Mouse (Mus musculus) kidney, postnatal 4 days (tissue): Measurements from ENCODE around the gene Lgalsl.

Experiments
- DNase-seq, 2 experiments: peaks; one replicate each; pipeline ENCODE4 v3.0.0; 2021; ENCODE audit warnings: mixed read lengths in 2 of 2

Gene Lgalsl

DNA sequence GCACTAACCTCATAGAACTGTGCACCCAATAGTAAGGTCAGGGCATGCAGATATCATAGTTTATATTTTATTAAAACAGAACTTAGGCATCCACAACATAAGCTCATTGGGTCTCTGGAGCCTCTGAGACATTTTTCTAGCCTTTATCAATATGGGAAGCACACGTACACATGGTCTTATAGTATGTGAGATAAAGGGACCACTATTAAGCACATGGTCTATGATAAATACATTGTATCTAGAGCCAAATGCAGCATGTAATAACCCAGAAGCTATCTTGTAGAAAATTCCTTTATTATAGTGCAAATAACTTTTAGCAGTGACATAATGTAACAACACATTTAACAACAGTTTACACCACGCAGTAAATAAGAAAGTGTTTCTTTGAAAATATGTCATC lies 7.6 kb downstream of the Lgalsl start:
- DNase-seq: no peak

DNA sequence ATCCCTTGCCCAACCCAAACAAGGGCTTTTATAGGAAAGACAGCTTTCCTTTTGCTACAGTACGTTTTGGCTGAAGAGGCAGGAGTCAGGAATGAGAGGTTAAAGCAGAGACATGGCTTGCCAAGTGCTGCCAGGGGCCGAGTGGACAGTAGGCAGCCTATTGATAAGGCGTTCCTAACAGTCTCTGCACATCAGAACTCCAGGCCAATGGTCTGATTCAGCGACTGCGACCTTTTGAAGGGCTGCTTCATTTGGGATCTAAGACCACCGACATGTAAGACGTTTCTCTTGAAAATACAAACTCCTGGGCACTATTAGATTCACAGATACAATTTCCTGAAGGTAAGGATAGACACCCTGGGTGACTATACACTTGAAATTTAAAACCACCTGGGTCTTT lies 9.5 kb downstream of the Lgalsl start:
- no peak for DNase-seq

DNA sequence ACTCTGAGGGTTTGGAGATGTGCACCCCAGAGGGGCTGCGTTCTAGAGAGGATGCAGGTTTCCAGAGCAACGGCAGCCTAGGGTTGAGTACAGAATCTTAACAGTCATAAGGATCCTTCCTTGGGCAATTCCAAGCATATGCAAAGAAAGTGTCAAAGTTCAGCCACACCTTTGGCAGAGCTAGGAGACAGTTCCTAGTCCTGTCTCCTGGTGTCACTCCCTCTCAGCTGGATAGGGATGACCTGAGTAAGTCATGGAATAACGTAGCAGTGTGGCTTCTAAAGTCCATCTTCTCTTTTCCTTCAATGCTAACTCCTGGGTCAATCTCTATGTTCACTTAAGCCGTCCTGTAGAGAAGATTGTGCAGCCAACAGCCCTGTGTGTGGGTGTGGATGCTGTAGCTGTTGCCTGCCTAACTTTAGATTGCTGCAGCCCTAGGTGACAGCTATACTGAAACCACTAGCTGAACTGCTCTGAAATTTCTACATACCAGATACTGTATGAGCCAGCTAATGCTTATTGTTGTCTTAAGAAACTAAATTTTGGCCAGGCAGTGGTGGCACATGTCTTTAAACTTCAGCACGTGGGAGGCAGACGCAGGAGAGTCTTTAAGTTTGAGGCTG lies 16.8 kb downstream of the Lgalsl start:
- DNase-seq: no peak

GRCm38 (mm10) chr11:20812153-20812887 lies 18.5 kb downstream of the Lgalsl start:
- peak in 1 of 2 experiments; percentile 38 for DNase-seq

GRCm38 (mm10) chr11:20806659-20807058 lies 24.2 kb downstream of the Lgalsl start:
- DNase-seq: no peak

- DNase-seq: no peak
These were observed 25.1 kb downstream of the Lgalsl start for GRCm38 (mm10) chr11:20805604-20806249.

- DNase-seq: no peak
These were observed 26.4 kb downstream of the Lgalsl start for GRCm38 (mm10) chr11:20804416-20804815.

DNA sequence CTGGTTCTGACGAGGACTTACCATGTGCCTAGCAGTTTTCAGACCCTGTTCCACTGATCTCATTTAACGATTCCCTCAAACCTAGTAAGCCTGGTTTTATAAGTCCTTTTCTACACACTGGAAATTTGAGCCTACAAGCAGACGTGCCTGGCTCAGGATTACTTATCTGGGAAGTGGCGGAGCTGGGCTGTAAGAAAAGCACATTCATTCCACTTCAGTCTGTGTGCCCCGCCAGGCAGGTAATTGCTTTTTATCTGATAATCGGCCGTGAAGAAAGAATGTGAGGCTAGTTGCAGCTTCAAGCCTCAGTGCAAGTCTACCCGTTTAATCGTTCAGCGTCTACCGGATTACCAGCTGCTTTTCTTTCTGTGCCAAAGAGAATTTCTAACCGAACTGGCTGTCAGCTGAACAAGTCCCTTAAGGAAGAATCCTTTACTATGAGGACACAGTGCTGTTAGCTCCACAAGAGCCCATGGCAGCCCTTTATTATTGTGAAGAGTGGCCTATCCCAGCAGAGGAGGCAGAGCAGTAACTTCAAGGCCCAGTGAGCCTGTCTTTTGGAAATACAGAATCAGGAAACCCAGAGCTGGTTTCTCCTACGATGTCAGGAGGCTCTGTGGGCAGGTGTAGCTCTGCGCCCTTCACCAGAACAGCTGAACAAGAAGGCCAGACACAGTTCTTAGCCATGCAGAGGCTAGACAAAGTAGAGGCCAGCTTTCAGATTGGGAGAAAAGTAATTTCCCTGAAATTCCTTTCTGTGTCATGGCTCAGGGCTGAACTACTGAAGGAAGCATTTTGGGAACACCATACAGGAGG lies 30.4 kb downstream of the Lgalsl start:
- DNase-seq: peak; percentile 30 to 52

- DNase-seq: no peak
These were observed 33.0 kb downstream of the Lgalsl start for GRCm38 (mm10) chr11:20797841-20798240.

GRCm38 (mm10) chr11:20795466-20795865 lies 35.4 kb downstream of the Lgalsl start:
- DNase-seq: no peak

DNA sequence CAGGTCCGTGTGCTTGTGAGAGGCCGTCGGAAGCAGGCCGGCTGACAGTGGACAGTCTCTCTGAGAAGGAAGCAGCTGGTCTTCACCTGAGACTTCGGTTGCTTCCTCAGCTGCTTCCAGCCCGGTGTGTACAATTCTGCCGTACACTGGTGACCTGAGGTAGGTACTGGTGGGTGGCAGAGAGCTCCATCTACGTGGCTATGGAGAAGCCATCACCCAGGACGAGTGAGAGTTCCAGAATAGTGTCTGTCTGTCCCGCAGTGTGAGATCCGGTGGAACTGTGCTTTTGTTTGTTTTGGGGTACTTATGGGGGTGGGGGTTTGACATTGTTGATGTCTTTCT lies 36.0 kb downstream of the Lgalsl start:
- DNase-seq: no peak

DNA sequence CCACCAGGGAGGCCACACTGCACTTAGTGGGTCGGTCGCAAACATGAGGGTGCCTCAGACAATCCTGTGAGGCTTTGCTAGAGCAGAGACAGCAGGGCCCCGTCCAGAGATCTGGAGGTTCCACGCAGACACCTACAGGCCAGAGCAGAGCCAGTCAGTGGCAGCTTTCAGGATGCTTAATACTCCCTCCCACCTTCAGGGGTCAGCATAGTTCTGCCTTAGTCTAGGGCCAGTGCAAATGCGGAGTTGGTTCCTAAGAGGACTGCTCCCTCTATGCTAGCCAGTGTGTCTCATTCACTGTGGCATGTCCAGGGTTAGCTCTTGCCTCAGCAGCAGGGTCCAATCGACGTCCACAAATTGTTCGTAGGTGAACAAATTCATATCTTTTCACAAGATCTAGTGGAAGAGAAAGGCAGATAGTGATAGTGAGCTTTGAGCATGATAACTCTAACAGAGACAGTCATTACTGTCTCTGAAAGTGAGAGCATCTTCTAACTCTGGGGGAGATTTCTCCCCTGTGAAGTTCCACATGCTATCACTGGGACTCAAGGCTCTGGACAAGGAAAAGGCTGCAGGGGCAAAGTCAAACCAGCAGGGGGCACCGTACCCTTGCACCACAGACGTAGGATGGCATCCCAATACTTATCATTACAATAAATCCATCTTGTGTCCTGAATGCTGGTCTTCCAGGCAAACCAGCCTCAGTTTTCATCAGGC lies 36.5 kb downstream of the Lgalsl start:
- peak; percentile 90 for DNase-seq

DNA sequence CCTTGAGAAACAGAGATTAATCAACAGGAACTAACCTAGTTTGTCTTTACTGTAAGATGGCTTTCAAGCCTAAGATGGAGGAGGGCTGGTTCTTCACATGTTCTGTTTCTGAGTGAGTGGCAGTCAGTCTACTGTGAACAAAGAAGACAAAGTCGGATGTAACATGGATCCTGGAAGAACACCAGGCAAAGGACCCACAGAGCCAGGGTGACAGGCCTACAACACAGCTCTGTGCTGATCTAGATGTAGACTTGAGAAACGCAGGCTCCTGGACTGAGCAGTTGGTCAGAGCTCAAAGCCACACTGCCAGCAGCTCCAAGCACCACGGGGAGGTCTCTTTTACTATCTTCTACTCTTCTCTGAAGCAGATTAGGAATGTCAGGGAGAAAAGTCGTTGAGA lies 37.2 kb downstream of the Lgalsl start:
- no peak for DNase-seq

DNA sequence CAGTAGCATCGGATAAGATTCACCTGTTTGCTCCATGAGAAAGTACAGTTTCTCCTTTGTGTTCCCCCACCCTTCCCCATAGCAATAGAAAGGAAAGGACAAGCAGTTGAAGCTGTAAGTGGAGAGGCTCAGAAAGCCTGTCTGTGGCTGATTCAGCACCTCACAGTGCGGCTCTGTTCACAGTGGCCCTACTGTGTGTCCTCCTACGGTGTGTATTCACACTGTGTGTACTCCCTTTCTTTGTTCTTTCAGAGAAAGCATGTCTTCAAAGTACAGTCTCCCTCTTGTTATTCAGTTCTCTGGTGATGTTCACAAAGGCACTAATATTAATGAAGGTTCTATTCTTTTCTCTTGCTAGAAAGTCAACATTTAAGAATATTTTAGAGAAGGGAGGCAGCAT lies 38.2 kb downstream of the Lgalsl start:
- DNase-seq: no peak

GRCm38 (mm10) chr11:20791334-20791733 lies 39.5 kb downstream of the Lgalsl start:
- DNase-seq: no peak

DNA sequence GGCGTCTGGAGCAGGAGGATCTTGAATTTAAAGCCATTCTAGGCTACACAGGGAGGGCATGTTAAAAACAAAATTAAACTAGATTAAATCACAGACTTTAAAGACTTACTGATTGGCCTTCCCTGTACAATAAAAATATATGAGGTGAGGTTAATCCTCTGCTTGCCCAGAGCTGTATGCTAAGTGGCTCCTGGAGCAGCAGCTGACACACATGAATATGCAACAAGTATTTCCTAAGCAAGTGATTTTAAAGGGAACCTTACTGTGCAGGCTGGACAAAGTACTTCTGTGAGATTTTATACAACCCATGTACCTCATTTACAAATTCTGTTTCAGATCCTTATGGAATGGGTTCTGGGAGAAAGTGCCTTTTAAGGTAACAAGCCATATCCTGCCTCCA lies 41.8 kb downstream of the Lgalsl start:
- no peak for DNase-seq

GRCm38 (mm10) chr11:20788070-20788469 lies 42.8 kb downstream of the Lgalsl start:
- no peak for DNase-seq

DNA sequence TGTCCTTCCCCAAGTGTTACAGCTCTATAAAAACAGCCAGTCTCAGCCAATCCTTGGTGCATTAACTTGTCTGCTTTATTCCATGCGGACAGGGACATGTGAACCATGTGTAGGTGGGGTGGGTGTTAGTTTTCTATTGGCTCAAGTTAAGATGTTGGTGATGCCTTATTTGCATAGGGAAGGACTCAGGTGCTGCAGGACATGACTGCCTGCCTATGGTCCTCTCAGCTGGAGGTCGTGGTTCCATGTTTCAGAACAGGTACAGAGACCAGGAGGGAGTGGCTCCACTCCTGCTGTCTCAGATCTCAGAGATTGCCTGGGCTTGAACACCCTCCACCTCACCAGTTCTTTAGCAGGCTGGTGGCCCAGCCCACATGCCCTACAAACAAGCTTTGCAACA lies 44.7 kb downstream of the Lgalsl start:
- DNase-seq: no peak

DNA sequence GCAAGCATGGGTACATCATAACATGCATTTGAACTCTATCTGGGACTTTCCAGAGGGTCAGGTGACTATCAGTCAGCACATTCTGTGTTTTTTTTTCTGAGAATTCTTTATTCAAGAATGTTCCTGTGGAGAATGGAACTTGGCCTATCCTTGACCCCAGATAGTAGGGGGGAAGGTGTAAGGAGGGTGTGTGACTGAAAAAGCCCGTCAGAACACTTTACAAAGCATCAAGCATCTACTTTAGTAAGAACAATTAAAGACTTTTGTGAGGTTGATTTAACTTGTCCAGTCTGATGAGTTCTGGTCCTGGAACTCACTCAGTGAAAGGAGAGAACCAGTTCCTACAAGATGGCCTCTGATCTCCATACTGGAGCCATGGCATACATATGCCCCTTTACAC lies 45.7 kb downstream of the Lgalsl start:
- DNase-seq: no peak

- DNase-seq: no peak
These were observed 46.1 kb downstream of the Lgalsl start for GRCm38 (mm10) chr11:20784776-20785175.

DNA sequence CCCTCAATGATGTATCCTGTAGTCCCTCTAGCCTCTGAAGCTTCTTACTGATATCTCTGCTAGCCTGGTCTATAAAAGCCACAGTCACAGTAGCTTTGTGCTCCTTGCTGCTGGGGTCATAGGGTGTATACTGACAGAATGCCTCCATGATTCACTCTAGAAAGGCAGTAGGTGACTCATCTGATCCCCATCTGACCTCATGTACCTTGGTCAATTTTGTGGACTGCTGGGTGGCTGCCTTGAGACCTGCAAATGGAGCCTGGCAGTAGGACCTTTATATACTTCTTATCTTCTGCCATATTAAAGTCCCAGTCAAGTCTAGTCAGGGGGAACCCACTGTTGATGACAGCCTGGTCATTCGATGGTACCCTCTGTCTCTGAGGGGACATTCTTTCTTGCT lies 47.4 kb downstream of the Lgalsl start:
- DNase-seq: no peak

DNA sequence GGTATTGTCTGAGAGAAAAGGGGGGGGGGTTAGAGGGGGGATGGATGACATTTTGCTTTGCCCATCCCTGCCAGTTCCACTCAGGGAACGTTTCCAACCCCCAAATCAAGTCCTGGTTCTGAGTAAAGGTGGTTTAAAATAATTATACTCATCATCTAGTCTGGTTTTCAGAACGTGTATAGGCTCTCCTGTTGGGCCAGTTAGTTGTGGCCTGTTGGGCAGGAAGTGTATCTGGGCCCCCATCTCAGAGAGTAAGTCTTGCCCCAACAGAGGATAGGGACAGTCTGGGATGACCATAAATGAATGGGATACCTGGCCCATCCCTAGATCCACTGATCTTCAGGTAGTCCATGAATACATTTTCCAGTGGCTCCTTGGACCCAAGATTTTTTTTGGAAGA lies 48.2 kb downstream of the Lgalsl start:
- no peak for DNase-seq

DNA sequence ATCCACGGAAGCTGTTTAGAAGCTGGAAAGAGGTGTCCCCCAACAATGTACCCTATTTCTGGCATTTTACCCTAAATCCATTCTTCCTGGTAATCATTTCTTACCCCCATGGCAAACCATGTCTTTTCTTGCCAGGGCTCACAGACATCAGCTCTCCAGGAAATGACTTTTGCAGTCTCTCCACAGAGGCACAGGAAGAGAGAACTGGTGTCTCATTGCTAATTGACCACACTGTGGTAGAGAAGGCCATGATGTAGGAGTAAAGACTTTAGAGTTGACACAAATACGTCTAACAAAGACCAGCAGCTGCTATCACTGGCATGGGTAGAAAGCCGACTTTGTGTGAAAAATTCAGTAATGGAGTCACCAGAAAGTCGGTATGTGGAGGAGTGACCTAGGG lies 50.5 kb downstream of the Lgalsl start:
- DNase-seq: no peak
